Mouse (Mus musculus) spleen, adult 12 weeks (tissue): ENCODE measurements around the gene Pkig.
"Not testable (repeated sequence)": the region's sequence is repeated elsewhere in the genome, so short reads cannot be mapped to it uniquely, and the experiment has no call there.

ENCODE experiments used
- DNase-seq: peaks from one replicate; pipeline ENCODE4 v3.0.0; 2022; ENCODE audit warnings: low spot score

Pkig gene

DNA sequence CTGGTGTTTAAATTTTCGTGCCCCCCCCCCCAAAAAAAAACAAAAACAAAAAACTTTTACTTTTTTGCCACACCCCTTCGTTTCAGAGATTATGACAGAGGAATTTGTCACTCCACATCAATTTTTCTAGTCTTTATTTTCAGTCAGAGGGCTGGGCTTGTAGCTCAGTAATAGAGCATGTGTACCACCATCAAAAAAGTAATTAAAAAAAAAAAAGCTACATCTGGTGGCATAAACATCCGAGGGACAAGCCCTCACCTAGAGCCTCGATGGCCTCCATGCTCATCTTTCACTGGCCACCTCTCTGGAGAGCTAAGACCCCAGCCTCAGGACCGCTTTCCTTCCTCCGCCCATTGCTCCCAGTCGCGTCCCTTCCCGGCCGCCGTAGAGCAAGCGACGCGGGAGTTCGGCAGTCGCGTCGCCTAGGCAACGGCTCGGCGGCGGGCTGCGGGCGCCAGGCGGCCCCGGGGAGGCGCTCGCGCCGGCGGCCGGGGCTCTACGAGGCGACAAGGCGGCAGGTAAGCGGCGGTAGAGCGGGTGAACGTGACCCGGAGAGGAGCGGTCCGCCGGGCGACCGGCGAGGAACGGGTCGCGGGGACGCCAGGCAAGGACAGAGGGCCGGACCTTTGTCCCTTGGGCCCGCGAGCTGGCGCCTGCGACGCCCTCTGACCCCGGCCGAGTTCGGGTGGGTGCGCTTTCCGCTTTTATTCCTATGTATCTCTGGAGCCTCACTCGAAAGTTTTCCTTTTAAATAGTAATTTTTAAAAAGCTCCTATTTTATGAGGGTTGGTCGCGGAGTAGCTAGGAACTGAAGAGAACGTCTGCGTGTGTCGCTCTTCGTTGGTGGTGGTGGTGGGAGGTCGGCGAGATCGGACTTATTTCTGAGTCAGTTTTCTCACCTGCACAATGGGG is at the start of gene Pkig:
Gene Pkig (plus strand): TSS at position 412 of the 912 bp plus-strand sequence.
- DNase-seq = peak; percentile 70

DNA sequence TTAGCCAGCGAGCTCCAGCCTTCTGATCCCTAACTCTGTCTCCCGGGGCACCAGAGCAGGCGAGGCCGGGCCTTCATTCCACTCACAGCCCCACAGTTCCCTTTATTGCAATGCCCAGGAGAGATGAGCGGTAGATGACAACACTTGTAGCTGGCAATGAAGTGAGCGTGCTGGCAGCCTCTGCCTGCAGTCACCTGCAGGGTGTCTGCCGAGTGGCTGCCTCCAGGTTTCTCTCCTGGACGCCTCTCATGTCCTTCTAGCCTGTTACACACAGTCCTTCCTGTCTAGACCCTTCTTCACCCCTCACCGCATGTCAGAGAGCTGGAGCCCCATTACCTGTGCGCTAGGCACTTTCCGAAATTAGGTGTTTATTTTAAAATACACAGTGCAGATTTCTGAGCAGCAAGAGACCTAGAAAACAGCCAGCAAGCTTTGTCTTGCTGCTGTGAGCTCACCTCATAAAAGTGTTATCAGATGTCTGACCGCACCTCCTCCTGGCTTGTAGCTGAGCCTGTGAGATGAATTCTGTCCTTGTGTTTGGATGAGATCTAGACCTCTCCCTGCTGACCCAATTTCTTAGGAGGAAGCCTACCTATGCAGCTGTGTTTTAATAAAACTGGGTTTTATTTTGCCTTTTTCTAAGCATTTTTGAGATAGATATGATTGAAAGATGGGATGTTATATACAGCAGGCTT is 48.8 kb upstream of the Pkig start:
- DNase-seq = no peak

DNA sequence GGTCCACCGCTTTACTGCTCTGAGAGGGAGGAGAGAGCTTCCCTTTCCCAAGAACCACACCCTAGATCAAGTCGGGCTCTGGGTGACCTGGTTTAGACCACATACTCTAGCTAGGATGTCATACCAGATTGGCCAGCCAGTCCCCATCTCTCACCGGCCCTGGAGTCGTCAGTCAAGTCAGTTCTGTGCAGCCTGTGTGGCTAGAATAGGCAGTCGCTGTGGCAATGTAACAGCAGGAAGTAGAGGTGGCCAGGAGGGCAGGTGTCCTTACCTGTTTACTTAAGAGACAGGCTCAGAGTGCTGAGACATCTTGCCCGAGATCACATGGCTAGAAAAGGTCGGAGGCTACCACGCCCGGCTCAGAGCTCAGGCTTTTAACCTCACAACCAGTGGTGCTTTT is 47.0 kb upstream of the Pkig start:
- no peak for DNase-seq

DNA sequence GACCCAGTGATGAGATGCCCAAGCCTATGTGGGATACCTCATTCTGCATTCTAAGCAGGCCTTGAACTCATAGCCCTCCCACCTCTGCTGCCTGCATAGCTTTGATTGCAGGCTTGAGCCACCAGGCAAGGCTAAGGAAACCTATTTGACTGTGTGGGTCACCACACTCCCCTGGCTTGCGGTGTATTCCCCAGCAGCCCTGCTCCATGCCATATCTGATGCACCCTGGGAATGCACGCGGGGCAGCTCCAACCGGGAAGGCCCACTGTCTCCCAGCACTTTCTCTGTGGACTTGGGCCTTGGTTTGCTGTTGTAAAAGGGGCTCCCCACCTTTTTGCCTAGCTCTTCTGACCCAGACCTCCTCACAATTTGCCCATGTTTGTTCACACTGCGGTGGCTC is 45.0 kb upstream of the Pkig start:
- no peak for DNase-seq

DNA sequence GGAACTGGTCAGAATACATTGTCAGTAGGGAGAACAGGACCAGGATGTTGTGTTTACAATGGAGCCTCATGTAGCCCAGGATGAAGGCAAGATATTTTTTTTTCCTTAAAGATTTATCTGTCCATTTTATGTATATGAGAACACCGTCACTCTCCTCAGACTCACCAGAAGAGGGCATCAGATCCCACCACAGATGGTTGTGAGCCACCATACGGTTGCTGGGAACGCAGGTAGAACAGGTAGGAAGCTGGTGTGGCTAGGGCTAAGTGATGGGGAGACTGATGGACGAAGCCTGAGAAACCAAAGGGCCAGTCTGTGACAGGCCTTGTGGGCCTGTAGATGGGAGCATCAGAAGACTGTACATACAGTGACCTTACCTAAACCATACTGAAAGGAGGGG is 44.2 kb upstream of the Pkig start:
- no peak for DNase-seq

DNA sequence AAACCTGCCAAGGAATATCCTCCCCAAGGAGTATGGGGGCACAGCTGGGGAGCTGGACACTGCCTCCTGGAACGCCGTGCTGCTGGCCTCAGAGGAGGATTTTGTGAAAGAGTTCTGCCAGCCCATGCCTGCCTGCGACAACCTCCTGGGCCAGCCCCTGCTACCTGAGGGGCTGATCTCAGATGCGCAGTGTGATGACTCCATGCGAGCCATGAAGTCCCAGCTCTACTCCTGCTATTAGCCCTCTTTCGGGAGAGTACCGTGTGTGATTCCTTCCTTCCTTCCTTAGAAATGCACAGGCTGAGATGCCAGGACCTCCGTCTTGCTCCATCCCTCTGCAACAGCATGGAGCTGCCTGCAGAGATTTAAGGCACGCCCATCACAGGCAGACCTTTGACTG is 42.8 kb upstream of the Pkig start:
- DNase-seq = no peak

DNA sequence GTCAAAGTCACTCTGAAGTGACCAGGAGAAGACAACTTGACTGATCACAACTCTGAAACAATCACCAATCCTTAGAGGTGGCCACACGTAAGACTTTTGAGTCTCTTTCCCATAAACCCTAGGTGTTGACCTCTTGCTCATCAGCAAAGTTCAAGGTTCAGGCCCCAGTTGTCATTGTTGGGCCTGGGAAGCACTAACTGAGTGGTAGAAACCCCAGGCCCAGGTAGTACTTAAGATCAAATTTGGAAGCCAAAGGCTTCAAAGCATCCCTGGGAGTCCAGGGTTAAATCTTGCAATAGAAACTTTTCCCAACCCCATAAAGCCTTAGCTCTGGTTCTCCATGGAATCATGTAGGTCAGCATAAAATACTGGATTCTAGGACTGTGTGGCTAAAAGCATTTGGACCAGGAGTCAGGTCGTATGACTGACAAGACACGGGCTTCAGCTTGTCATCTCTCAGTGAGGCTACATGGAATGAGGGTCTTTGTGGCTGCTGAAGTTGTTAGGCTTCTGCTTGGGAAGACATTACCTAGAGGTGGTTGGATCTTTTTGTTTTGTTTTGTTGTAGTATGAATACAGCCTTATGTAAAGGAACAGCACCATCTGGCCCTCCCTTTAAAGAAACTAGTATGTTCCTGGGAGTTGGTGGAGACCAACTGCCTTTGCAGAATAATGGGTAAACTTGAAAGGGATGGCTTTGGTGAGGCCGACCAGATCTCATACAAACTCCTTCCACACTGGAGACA is 42.1 kb upstream of the Pkig start:
- no peak for DNase-seq

DNA sequence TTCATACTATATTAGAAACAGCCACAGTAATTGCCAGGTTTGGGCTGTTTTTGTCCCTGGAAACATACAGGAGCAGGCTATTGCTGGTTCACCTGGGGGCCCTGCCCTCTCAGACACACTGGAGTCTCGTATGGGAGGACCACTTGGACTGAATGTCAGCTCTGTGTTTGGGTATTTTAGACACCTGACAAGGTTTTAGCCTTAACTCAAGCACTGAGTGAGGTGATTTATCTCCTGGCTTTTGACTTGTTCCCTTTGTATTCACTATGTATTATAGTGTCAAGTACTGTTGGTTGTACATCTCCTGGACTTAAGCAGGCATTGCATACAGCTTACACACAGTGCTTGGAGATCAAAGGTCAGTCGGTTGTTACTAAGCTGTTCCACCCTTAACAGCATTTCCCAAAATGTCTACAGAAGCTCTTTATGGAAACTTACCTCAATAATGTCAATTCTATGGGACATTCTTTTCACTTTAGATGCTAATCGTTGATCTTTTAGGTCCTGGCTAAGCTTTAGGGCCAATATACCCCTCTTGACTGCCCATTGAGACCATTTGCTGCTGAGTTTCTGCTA is 41.4 kb upstream of the Pkig start:
- DNase-seq = no peak

DNA sequence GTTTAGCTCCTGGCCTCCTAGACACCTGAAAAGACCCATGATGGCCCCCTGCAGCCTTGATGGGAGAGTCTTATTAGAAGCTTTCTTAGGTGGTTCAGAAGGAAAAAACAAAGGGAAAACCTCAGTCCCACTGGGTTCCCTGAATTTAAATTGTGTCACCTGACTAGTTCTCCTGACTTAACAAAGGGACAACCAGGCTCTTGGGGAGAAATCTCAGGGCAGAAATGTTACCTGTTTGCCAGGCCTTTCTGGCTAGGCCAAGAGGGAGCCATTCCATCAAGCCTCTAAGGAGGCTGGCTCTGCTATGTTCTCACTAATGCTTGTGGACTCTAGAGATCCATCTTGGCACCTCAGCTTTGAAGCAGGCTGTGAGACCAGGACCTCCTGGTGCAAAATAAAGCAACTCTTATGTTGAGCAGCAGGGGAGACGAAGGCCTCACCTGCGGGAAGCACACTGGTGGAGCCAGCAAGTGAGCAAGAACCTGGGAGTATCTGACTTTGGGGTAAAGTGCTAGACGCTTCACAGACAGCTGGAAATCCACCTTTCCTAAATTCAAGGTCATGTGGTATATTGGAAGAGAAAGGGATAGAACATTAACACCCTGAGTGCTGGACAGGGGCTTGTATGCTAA is 40.8 kb upstream of the Pkig start:
- DNase-seq = no peak

DNA sequence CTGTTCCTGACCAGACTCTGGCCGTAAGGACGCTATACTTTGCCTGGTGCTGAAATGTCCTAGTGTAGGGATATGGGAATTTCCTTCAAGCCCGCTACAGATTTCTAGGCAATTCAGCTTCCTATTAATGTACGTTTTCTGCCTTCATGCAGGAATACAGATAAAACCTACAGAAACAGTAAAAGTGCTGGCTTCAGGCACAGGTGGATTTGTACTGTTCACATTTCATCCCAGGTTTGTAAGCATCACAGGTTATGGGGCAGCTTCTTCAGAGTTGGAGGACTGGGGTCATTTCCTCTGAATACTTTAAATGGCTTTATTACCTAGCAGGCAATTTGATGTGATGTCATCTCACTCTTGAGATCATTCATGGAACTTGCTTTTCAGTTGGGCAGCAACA is 40.3 kb upstream of the Pkig start:
- DNase-seq = no peak

DNA sequence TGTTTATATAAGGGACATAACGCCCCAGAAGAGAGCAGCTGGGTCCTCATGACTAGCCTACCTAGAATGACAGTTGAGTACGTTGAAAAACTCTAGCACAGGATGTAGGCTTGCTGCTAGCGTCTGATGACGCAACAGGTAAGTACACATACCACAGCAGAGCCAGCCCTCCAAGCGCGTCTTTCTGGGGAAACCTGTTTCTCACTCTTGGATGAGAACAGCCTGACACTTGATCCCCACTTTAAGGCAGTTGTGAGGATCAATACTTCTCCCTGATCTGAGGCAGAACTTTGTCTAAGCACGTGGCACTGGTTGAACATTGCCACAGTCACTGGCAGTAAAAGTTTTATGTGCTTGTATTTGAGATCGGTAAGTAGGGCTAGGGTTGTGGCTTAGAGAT is 37.7 kb upstream of the Pkig start:
- DNase-seq = no peak

DNA sequence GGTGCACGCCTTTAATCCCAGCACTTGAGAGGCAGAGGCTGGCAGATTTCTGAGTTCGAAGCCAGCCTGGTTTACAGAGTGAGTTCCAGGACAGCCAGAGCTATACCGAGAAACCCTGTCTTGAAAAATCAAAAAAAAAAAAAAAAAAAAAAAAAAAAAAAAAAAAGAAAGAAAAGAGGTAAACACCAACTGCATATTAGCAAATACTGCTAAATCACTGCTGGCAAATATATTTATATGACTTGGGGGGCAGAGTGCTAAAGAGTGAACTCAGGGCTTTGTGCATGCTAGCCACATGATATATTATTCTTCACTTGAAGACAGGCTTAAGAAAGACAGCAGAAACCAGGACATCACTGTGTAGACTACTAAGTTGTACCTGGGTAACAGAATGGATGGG is 36.8 kb upstream of the Pkig start:
- DNase-seq = not testable (repeated sequence)

DNA sequence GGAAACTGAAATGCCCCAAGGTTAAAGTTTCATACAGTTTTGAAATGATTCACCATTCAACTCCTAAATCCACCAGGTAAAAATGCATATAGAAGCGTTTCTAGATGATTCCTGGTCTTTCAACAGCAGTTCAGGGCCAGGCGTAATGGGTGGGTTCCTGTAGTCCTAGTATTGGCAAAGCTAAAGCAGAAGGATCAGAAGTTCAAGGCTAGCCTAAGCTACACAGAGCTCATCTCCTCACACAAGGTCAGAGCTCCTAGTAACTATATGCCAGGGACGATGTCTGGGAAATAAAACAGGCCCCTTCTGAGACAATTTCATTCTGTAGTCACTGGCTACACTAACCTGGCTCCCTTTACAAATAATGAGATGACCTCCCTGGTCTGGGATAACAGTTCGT is 27.0 kb upstream of the Pkig start:
- no peak for DNase-seq

DNA sequence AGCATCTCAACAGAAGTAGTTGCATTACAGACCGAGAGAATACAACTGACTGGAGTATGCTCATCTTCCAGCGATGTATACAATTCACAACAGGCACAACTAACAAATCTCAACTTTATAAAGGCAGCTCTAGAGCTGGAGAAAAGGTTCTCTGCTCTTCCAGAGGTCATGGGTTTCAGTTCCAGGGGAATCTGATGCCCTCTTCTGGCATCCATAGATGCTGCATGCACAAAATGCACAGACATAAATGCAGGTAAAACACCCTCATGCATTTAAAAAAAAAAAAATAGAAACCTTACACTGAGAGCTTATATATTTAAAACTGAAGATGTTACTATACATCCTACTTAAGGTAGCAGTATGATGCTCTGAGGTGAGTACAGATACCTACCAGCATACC is 26.5 kb upstream of the Pkig start:
- no peak for DNase-seq

DNA sequence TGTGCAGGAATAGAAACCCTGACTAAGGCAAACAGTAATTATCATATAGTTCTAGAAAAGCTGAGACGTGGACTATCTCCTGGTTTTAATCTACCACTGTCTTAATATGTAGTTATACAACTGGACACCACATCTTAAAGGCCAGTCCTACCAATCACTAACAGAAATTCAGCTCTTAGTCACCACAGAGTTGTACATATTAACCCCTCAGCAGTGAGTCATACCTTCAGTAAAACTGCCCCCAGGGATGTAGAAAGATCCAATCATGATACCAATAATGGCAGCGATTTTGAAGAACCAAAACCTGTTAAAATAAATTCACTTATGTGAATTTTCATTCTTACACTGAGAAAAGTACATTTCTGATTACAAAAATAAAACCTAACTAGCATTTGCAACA is 24.0 kb upstream of the Pkig start:
- no peak for DNase-seq

DNA sequence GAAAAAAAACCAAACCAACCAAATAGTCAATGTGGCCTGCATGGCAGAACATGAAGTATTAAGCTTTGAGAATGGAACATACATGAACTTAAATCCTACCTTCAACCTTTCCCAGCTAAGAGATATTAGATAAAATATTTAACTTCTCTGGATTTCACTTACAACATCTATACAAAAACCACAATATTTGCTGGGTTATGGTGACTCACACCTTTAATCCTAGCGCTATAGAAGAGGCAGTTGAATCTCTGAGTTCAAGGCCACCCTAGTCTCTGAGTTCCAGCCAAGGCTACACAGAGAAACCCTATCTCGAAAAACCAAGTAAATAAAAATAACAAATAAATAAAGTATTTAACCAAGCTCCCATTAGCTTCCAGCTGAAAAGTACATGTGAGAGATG is 22.1 kb upstream of the Pkig start:
- DNase-seq = no peak

DNA sequence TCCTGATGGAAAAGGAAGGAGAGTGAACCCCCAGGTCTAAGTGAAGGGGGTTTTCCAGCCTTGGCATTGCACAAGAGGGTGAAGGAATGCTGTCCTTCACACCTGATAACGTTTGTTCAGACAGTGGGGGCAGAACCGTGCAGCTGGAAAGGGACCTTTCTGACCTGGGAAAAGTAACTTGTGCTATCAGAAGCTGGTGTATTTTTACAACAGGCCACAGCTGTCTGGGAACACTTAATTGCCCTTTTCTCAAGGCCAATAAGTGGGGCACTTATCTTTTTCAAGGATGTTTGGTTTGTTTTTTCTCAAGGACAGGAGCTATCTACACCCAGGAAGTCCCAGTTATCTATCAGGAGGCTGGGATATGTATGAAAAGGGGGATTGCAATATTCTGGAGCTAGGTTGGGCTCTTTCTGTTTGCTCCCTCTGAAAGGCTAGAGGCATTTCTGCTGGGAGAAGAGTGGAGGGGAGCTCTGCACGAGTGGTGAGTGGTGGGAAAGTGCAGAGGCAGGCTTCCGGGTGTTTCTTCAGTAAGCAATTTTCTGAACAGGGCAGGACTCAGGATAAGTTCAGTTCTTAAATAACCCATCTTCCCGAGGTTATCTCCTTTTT is 20.4 kb upstream of the Pkig start:
- DNase-seq = no peak

DNA sequence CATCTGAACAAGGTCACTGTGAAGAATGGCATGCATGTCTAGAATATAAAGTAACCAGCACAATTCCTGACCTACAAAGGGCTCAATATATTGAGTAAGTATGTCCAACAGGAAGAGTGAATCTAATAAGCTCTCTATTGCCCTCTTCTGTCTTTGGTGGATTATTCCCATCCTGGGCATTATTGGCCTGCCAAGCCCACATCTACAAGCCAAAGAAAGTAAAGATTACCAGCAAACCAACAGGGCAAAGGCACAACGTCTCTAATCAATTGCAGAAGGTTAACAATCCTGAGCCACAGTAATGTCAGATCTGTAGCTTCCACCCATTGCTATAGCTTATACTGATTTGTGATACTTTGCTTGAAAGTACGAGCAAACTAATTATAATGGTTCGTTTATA is 17.7 kb upstream of the Pkig start:
- no peak for DNase-seq

DNA sequence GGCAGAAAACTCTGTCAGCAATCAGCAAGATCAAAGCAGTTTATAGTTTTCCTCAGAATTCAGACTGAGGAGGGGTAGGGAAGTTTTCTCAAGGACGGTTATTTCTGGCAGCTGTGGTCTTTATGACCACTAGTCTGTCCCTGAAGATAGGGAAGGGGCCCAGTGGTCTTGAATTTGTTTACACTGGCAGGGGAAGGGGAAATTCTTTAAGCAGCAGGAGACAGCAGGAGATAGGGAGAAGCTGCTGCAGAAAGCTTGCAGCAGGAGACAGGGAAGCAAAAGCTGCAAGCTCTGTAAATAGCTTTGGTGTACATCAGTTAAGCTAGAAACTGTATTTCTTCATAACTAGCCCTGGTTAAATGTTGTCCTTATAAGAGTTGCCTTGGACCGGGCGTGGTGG is 16.5 kb upstream of the Pkig start:
- DNase-seq = no peak

DNA sequence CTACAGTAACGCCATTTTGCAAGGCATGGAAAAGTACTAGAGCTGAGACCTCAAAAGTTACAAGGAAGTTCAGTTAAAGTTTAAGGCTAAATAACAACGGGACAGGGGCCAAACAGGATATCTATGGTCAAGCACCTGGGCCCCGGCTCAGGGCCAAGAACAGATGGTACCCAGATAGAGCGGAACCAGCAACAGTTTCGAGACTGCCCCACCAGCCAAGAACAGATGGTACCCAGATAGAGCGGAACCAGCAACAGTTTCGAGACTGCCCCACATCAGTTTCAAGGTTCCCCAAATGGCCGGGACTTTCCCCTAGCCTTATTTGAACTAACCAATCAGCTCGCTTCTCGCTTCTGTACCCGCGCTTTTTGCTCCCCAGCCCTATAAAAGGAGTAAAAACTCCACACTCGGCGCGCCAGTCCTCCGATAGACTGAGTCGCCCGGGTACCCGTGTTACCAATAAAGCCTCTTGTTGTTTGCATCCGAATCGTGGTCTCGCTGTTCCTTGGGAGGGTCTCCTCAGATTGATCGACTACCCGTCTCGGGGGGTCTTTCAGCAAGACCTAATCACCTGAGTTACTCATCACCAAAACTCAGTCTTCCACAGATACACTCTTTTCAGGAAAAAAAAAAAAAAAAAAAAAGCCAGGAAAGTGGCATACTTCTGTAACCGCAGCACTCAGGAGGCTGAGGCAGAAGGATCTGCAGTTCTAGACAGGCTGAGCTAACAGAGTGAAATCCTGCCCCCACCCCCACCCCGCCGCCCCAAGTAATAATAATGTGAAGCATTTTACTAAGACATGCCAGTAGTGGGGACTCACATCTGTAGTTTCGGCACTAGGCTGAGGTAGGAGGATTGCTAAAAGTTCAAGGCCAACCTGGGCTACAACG is 15.3 kb upstream of the Pkig start:
- DNase-seq = no peak

DNA sequence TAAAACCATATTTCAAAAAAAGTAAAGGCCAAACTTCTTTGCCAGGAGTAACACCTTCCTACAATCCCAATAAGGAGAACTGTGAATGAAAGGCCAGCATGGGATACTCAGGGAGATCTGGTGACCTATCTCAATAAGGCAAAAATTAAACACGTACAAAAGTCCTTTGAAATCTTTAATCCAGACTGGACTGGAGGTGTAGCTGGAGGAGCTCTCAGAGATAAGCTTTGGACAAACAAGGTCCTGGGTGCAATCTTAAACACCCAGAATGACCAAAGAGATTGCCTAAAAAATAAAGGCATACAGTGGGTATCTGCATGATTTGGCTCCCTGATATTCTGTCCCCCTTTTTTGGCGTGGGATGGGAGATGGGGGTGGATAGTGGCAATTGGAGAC is 14.6 kb upstream of the Pkig start:
- no peak for DNase-seq
